Mouse (Mus musculus) bone marrow macrophage, adult 2 months (primary cell): Measurements from ENCODE around the gene Nrxn1.

Experiments used
- CTCF ChIP-seq: IDR thresholded peaks from 2 replicates; pipeline ENCODE4 v1.5.1; 2012; ENCODE audit warnings: low read depth, mild to moderate bottlenecking, low read length, moderate library complexity
- POLR2A ChIP-seq: IDR thresholded peaks from 2 replicates; pipeline ENCODE4 v1.6.1; 2012; ENCODE audit warnings: mild to moderate bottlenecking, low read depth, low read length, borderline replicate concordance

- TF ChIP-seq CTCF: no peak
- TF ChIP-seq POLR2A: no peak
These were observed 324.7 kb downstream of the Nrxn1 start for GRCm38 (mm10) chr17:90768216-90768615.
